Mouse (Mus musculus) embryonic fibroblast, embryonic 13.5 days (primary cell): ENCODE results near the gene Gm29776.

Experiments used
- CTCF ChIP-seq: IDR thresholded peaks from 2 replicates; pipeline ENCODE4 v1.5.1; 2011; ENCODE audit warnings: mild to moderate bottlenecking, control low read depth, low read length, moderate library complexity, borderline replicate concordance; ENCODE audit not compliant: insufficient read depth
- POLR2A ChIP-seq: IDR thresholded peaks from 2 replicates; pipeline ENCODE4 v1.6.1; 2011; ENCODE audit warnings: low read depth, mild to moderate bottlenecking, control low read depth, low read length, moderate library complexity

- TF ChIP-seq CTCF (no peak), POLR2A (no peak)
These were observed 22.3 kb downstream of the Gm29776 start for GRCm38 (mm10) chr14:54676290-54676689.
